Mouse (Mus musculus): ENCODE results near the gene Nanos3. TPM values are rescaled to one million over a fixed set of nuclear protein-coding genes. Genes with fewer than 3 reads are reported as not detected.
A peak's percentile ranks its signal among the peaks of the same experiment; 100 is the strongest.

Nanos3 gene
- polyA plus RNA-seq, 1 experiment from 2014 or later, result 1.3 TPM

GRCm38 (mm10) chr8:84189603-84190002 lies 4.6 kb upstream of the Nanos3 start:
- WGBS, result 57% methylated on average over 4 of the region's 4 CpGs
- Histone ChIP-seq H3K4me3 (replicated peaks; ENCODE audit: low read length) (no peak overlapping the region), H3K9me3 (replicated peaks; ENCODE audit: control insufficient read depth, low read length) (no peaks in the 10 kb centered on the region), H3K36me3 (ENCODE audit: control insufficient read depth, insufficient read depth, low read length) (no peaks in the 10 kb centered on the region), H3K9ac (ENCODE audit: low read length) (0 out of 2 replicates have a peak overlapping the region, but pooled peaks have one; percentile 41), H3K27ac (ENCODE audit: low read length) (no peak overlapping the region), H3K27me3 (ENCODE audit: control insufficient read depth, insufficient read depth, low read length) (no peaks in the 10 kb centered on the region), H3K4me2 (ENCODE audit: low read depth, low read length) (no peak overlapping the region), H3K4me1 (ENCODE audit: control insufficient read depth, insufficient read depth, low read length) (peaks cover 19% of the 10 kb centered on the region)
- no peak for ATAC-seq (ENCODE audit: insufficient read depth, low FRiP score)

DNA sequence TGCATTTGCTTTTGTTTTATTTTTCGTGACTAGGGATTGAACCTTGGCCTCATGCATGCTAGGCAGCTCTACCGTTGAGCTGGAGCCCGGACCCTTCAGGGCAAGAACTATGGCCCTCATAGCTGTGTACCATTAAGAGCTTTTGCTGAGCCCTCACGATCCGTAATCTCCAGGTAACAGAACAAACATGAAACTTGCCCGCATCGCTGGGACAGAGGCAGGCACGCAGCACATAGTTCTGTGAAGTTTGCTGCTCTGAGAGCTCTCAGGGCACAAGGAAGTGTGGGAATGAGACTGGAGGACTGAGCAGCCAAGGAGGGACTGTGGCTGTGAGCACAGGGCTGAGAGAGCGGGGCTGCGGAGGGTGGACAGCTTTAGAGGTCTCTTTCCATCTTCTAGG lies 3.7 kb upstream of the Nanos3 start:
- ATAC-seq (ENCODE audit: insufficient read depth, low FRiP score), result no peak
- Histone ChIP-seq H3K27ac (ENCODE audit: low read length) (peak overlapping the region; percentile 24; the same call in 1 of the 2 replicates), H3K4me1 (ENCODE audit: control insufficient read depth, insufficient read depth, low read length) (peaks cover 25% of the 10 kb centered on the region), H3K4me3 (replicated peaks; ENCODE audit: low read length) (no peak overlapping the region), H3K36me3 (ENCODE audit: control insufficient read depth, insufficient read depth, low read length) (no peaks in the 10 kb centered on the region), H3K9me3 (replicated peaks; ENCODE audit: control insufficient read depth, low read length) (no peaks in the 10 kb centered on the region), H3K4me2 (ENCODE audit: low read depth, low read length) (no peak overlapping the region), H3K9ac (ENCODE audit: low read length) (no peak overlapping the region), H3K27me3 (ENCODE audit: control insufficient read depth, insufficient read depth, low read length) (no peaks in the 10 kb centered on the region)
- WGBS, result 66% methylated on average over 10 of the region's 10 CpGs

GRCm38 (mm10) chr8:84187065-84187755 lies 2.2 kb upstream of the Nanos3 start:
- H3K9ac ChIP-seq (ENCODE audit: low read length), result peak overlapping the region; percentile 65
- WGBS, result 6% methylated on average over 21 of the region's 21 CpGs
- H3K4me1 ChIP-seq (ENCODE audit: control insufficient read depth, insufficient read depth, low read length), result peaks cover 28% of the 10 kb centered on the region
- no peaks in the 10 kb centered on the region for H3K27me3 ChIP-seq (ENCODE audit: control insufficient read depth, insufficient read depth, low read length)
- no peak for ATAC-seq (ENCODE audit: insufficient read depth, low FRiP score)
- peak overlapping the region; percentile 75 for H3K4me2 ChIP-seq (ENCODE audit: low read depth, low read length)
- peak overlapping the region; percentile 41 for H3K4me3 ChIP-seq (replicated peaks; ENCODE audit: low read length)
- H3K9me3 ChIP-seq (replicated peaks; ENCODE audit: control insufficient read depth, low read length), result no peaks in the 10 kb centered on the region
- H3K27ac ChIP-seq (ENCODE audit: low read length), result peak overlapping the region; percentile 46; the same call in 1 of the 2 replicates
- no peaks in the 10 kb centered on the region for H3K36me3 ChIP-seq (ENCODE audit: control insufficient read depth, insufficient read depth, low read length)

- 0% methylated on average over 12 of the region's 12 CpGs for WGBS
- 0 out of 2 replicates have a peak, but pooled peaks have one; percentile 18 for ATAC-seq (ENCODE audit: insufficient read depth, low FRiP score)
- H3K4me1 ChIP-seq (ENCODE audit: control insufficient read depth, insufficient read depth, low read length), result peaks cover 26% of the 10 kb centered on the region
Observed at GRCm38 (mm10) chr8:84186547-84186946, 1.5 kb upstream of the Nanos3 start.

DNA sequence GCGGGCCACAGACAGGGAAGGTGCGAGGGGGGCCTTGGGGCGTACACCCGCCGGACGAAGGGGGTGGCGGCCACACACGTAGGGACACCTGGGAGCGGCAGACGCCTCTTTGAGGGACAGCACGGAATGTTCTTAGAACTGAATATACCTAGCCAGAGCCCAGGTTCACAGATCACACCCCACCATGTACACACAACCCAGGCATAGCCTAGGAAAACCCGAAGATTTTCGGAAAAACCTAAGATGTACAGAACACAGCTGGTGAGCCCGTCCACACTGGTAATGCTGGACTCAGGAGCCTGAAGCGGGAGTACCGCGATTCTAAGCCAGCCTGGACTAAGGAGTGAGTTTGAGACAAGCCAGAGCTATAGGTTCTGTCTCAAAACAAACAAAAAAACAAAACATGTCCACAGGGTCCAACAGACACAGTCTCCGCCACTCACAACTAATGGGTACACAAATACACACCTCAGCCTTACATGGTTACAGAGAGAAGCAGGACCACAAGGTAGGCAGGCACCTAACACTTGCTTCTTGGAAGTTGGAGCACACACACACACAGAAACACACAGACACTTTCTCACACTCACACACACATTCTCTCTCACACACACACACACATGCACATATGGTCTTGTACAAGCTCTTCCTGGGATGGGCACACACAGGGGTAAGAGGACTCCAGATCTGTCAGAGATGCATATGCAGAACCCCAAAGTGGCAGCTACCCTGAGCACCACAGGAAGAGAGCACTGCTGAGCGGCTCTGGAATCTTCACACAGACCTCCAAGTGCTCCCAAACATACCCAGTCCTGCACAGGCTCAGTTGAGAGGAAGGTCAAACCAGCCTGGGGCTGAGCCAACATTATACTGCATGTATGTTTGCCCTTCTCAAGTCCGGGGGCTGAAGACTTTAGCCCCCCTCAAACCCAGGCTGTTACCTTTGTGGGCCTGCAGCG lies 653 bp downstream of the Nanos3 start:
- H3K27ac ChIP-seq (ENCODE audit: low read length), result peak overlapping the region; percentile 64
- H3K4me3 ChIP-seq (replicated peaks; ENCODE audit: low read length), result peak overlapping the region; percentile 73
- no peaks in the 10 kb centered on the region for H3K36me3 ChIP-seq (ENCODE audit: control insufficient read depth, insufficient read depth, low read length)
- H3K9ac ChIP-seq (ENCODE audit: low read length), result peak overlapping the region; percentile 95
- H3K9me3 ChIP-seq (replicated peaks; ENCODE audit: control insufficient read depth, low read length), result no peaks in the 10 kb centered on the region
- H3K27me3 ChIP-seq (ENCODE audit: control insufficient read depth, insufficient read depth, low read length), result no peaks in the 10 kb centered on the region
- H3K4me2 ChIP-seq (ENCODE audit: low read depth, low read length), result peak overlapping the region; percentile 88
- 14% methylated on average over 21 of the region's 21 CpGs for WGBS
- peaks cover 43% of the 10 kb centered on the region for H3K4me1 ChIP-seq (ENCODE audit: control insufficient read depth, insufficient read depth, low read length)
- peak; percentile 23 for ATAC-seq (ENCODE audit: insufficient read depth, low FRiP score)

More at GRCm38 (mm10) chr8:84186547-84186946, 1.5 kb upstream of the Nanos3 start:
- no peaks in the 10 kb centered on the region for H3K9me3 ChIP-seq (replicated peaks; ENCODE audit: control insufficient read depth, low read length)
- peak overlapping the region; percentile 65 for H3K9ac ChIP-seq (ENCODE audit: low read length)
- H3K36me3 ChIP-seq (ENCODE audit: control insufficient read depth, insufficient read depth, low read length), result no peaks in the 10 kb centered on the region
- peak overlapping the region; percentile 75 for H3K4me2 ChIP-seq (ENCODE audit: low read depth, low read length)
- H3K4me3 ChIP-seq (replicated peaks; ENCODE audit: low read length), result peak overlapping the region; percentile 41
- H3K27me3 ChIP-seq (ENCODE audit: control insufficient read depth, insufficient read depth, low read length), result no peaks in the 10 kb centered on the region
- peak overlapping the region; percentile 46; the same call in 1 of the 2 replicates for H3K27ac ChIP-seq (ENCODE audit: low read length)

DNA sequence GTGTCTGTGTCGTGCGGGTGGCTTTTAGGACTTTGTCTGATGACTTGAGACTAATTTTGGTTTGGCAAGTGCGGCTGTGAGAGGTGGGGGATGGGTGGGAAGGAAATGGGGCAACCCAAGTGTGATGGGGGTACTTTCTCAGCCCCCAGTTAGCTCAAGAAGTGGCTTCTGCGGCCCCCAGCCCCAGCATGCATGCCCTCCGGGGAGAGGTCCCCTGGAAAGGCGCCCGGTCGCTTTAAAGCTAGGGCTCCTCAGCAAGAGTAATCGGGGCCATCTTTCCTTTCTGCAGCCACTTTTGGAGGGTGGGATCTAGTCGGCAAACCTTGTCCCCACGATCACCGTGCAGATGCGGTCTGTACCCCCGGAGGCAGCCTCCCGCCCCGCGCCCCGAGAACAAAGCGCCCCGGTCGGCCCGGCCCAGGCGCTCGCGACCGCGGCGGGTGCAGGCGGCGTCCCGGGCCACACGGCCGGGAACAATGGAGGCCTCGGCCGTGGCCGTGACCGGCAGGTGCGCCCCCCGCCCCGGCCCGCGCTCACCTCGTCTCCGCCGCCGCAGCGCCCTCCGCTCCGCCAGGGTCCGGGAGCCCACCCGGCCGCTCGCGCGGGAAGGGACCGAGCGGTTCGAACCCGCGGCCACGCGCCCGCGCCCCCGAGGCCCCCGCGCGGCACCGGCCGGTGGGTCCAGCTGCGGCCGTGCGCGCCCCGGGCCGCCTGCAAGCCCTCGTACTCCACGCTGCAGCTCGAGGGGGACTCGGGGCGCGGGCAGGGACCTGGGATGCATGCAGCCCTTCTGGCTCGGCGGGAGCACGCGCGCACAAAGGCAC lies 1.5 kb downstream of the Nanos3 start:
- Histone ChIP-seq H3K9ac (ENCODE audit: low read length) (peak overlapping the region; percentile 95), H3K27ac (ENCODE audit: low read length) (peak overlapping the region; percentile 64), H3K27me3 (ENCODE audit: control insufficient read depth, insufficient read depth, low read length) (no peaks in the 10 kb centered on the region), H3K9me3 (replicated peaks; ENCODE audit: control insufficient read depth, low read length) (no peaks in the 10 kb centered on the region), H3K36me3 (ENCODE audit: control insufficient read depth, insufficient read depth, low read length) (no peaks in the 10 kb centered on the region), H3K4me3 (replicated peaks; ENCODE audit: low read length) (peak overlapping the region; percentile 73), H3K4me1 (ENCODE audit: control insufficient read depth, insufficient read depth, low read length) (peaks cover 43% of the 10 kb centered on the region), H3K4me2 (ENCODE audit: low read depth, low read length) (peak overlapping the region; percentile 88)
- ATAC-seq (ENCODE audit: insufficient read depth, low FRiP score), result 0 out of 2 replicates have a peak, but pooled peaks have one; percentile 6
- WGBS, result under 1% methylated on average over 83 of the region's 87 CpGs

DNA sequence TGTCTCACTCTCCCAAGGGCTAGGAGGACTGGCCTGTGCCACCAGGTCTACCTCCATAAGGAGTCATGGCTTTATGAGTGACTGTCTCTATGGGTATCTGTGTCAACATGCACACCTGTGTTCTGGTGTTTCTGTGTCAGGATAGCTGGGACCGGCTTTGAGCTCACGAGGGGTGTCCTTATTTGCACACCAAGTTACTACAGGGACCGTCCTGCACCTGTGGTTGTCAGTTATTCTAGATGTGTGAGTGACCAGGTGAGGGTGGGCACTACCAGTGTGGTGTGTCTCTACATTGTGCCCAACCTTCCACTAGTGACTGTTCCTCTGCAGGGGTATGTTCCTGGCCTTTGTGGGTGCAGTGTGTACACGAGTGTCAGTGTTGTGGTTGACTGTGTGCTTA lies 2.2 kb downstream of the Nanos3 start:
- Histone ChIP-seq H3K9me3 (replicated peaks; ENCODE audit: control insufficient read depth, low read length) (no peaks in the 10 kb centered on the region), H3K4me1 (ENCODE audit: control insufficient read depth, insufficient read depth, low read length) (peaks cover 43% of the 10 kb centered on the region), H3K4me3 (replicated peaks; ENCODE audit: low read length) (peak overlapping the region; percentile 73), H3K36me3 (ENCODE audit: control insufficient read depth, insufficient read depth, low read length) (no peaks in the 10 kb centered on the region), H3K27ac (ENCODE audit: low read length) (no peak overlapping the region; the same call in 1 of the 2 replicates), H3K4me2 (ENCODE audit: low read depth, low read length) (peak overlapping the region; percentile 88), H3K27me3 (ENCODE audit: control insufficient read depth, insufficient read depth, low read length) (no peaks in the 10 kb centered on the region), H3K9ac (ENCODE audit: low read length) (peak overlapping the region; percentile 95)
- no peak for ATAC-seq (ENCODE audit: insufficient read depth, low FRiP score)
- 31% methylated on average over 4 of the region's 4 CpGs for WGBS

GRCm38 (mm10) chr8:84180530-84181190 lies 4.4 kb downstream of the Nanos3 start:
- peak; percentile 39; the same call in 1 of the 2 replicates for ATAC-seq (ENCODE audit: insufficient read depth, low FRiP score)
- WGBS, result 4% methylated on average over 16 of the region's 16 CpGs
- Histone ChIP-seq H3K36me3 (ENCODE audit: control insufficient read depth, insufficient read depth, low read length) (no peaks in the 10 kb centered on the region), H3K27ac (ENCODE audit: low read length) (peak overlapping the region; percentile 42; the same call in 1 of the 2 replicates), H3K4me2 (ENCODE audit: low read depth, low read length) (peak overlapping the region; percentile 44), H3K4me3 (replicated peaks; ENCODE audit: low read length) (peak overlapping the region; percentile 22), H3K4me1 (ENCODE audit: control insufficient read depth, insufficient read depth, low read length) (peaks cover 43% of the 10 kb centered on the region), H3K27me3 (ENCODE audit: control insufficient read depth, insufficient read depth, low read length) (no peaks in the 10 kb centered on the region), H3K9me3 (replicated peaks; ENCODE audit: control insufficient read depth, low read length) (no peaks in the 10 kb centered on the region), H3K9ac (ENCODE audit: low read length) (peak overlapping the region; percentile 51)

Measured in stomach, embryonic 16.5 days (tissue).